Mouse (Mus musculus): ENCODE results near the gene Tnfrsf21. TPM values are rescaled to one million over a fixed set of nuclear protein-coding genes. Genes with fewer than 3 reads are reported as not detected.

The Tnfrsf21 gene
- polyA plus RNA-seq, 1 experiment: 4.1 TPM

DNA sequence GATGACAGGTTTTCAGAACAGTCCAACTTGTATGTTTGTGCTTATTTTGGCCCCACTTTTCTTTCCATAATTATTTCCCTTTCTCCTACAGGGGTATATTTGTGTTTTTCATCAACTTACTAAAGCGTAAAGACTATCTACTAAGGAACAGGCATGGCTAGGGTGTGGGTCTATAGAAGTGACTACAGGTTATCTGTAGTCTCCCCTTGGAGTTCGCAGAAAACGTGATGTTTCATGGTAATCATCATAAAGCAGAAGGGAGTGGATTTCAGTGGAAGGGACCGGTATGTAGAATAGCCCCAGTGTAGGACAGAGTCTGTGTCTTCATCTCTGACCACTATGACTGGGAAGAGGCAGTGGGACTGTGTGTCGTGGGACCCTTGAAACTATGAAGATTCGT lies 8.7 kb downstream of the Tnfrsf21 start:
- TF ChIP-seq POLR2A (IDR thresholded peaks at IDR 0.05; ENCODE audit: control insufficient read depth, low read depth, low read length) (no peak), CTCF (IDR thresholded peaks at IDR 0.05; ENCODE audit: control insufficient read depth, insufficient read depth, insufficient replicate concordance, low read depth, low read length) (no peak)
- Histone ChIP-seq H3K36me3 (ENCODE audit: control insufficient read depth, insufficient read depth, low read length) (no peaks in the 10 kb centered on the region), H3K27ac (ENCODE audit: control insufficient read depth, insufficient read depth, low read depth, low read length) (no peak overlapping the region), H3K4me3 (ENCODE audit: control insufficient read depth, low read depth, low read length) (no peak overlapping the region), H3K4me1 (ENCODE audit: control insufficient read depth, insufficient read depth, low read length) (peaks cover 2% of the 10 kb centered on the region; the same call in 1 of the 2 replicates), H3K27me3 (ENCODE audit: control insufficient read depth, insufficient read depth, low read length) (no peaks in the 10 kb centered on the region)

DNA sequence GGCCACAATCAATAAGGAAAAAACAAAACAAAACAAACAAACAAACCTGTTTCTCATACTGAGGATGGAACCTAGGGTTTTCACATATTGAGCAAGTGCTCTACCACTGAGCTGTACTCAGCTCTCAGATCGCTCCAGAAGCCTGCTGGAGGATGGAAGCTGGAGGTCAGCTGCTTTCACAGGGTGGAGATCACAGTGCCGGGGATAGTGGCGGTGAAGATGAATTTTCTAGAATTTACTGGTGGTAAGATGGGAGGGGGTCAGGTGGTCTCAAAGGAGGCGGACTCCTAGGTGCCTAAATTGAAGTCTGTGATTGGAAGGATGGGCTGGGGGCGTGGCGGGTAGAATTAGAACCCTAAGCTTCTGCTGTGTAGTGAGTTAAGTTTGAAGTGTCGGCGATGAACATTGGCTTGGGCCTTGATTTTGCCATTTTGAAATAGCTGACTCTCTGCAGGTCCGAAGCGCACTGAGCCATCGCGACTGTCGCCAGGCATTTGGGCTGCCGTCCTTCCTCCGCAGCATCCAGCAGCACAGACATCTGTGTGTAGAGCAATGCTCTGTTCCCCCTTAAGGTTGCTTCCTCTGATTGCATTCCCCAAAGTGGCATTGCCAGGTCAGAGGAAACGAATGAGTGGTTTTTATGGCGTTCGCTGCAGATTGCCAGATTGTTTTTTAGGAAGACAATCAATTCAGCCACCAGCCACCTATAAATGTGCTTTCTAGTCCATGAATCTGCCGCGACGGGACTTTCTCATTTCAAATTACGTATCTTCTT lies 9.7 kb downstream of the Tnfrsf21 start:
- no peaks in the 10 kb centered on the region for H3K36me3 ChIP-seq (ENCODE audit: control insufficient read depth, insufficient read depth, low read length)
- H3K27me3 ChIP-seq (ENCODE audit: control insufficient read depth, insufficient read depth, low read length): no peaks in the 10 kb centered on the region
- peaks cover 2% of the 10 kb centered on the region; the same call in 1 of the 2 replicates for H3K4me1 ChIP-seq (ENCODE audit: control insufficient read depth, insufficient read depth, low read length)
- H3K4me3 ChIP-seq (ENCODE audit: control insufficient read depth, low read depth, low read length): no peak overlapping the region
- TF ChIP-seq POLR2A (IDR thresholded peaks at IDR 0.05; ENCODE audit: control insufficient read depth, low read depth, low read length): no peak
- TF ChIP-seq CTCF (IDR thresholded peaks at IDR 0.05; ENCODE audit: control insufficient read depth, insufficient read depth, insufficient replicate concordance, low read depth, low read length): no peak
- no peak overlapping the region for H3K27ac ChIP-seq (ENCODE audit: control insufficient read depth, insufficient read depth, low read depth, low read length)

DNA sequence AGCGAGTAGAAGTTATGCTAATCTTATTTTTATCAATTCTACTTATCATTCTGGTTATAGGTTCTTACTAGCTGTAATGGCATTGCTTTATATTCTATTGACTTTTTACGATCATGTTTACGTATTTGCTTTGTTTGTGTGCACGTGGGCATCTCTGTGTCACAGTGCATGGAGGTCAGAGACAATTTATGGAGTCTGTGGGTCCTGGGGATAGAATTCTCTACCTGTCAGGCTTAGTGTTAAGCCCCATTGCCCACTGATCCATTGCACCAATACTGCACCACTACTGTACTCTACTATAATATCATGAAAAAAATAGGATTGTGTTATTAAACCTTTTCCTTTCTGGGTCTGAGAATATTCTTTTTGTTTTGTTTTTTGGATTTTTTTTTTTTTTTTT lies 10.4 kb downstream of the Tnfrsf21 start:
- no peaks in the 10 kb centered on the region for H3K36me3 ChIP-seq (ENCODE audit: control insufficient read depth, insufficient read depth, low read length)
- H3K4me1 ChIP-seq (ENCODE audit: control insufficient read depth, insufficient read depth, low read length): peaks cover 2% of the 10 kb centered on the region; the same call in 1 of the 2 replicates
- H3K27me3 ChIP-seq (ENCODE audit: control insufficient read depth, insufficient read depth, low read length): no peaks in the 10 kb centered on the region
- H3K27ac ChIP-seq (ENCODE audit: control insufficient read depth, insufficient read depth, low read depth, low read length): no peak overlapping the region
- H3K4me3 ChIP-seq (ENCODE audit: control insufficient read depth, low read depth, low read length): no peak overlapping the region
- TF ChIP-seq CTCF (IDR thresholded peaks at IDR 0.05; ENCODE audit: control insufficient read depth, insufficient read depth, insufficient replicate concordance, low read depth, low read length) (no peak), POLR2A (IDR thresholded peaks at IDR 0.05; ENCODE audit: control insufficient read depth, low read depth, low read length) (no peak)

DNA sequence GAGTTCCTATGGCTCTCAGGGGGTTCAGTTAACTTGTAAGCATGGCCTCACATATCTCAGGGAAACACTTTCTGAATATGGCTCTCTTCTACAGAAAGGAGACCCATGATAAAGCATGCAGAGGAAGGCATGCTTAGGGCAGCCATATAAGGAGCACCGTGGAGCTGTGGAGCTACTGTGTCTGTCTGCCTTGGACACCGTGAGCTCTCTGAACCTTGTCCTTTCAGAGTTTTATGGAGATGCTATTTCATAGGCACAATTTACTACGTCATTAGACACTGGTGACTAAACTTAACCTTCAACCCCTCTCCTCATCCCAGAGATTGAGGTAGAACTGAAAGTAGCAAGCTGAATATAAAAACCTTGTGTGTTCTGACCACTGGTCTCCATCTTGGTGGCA lies 13.2 kb downstream of the Tnfrsf21 start:
- H3K27ac ChIP-seq (ENCODE audit: control insufficient read depth, insufficient read depth, low read depth, low read length): no peak overlapping the region
- TF ChIP-seq CTCF (IDR thresholded peaks at IDR 0.05; ENCODE audit: control insufficient read depth, insufficient read depth, insufficient replicate concordance, low read depth, low read length) (no peak), POLR2A (IDR thresholded peaks at IDR 0.05; ENCODE audit: control insufficient read depth, low read depth, low read length) (no peak)
- no peaks in the 10 kb centered on the region for H3K27me3 ChIP-seq (ENCODE audit: control insufficient read depth, insufficient read depth, low read length)
- peaks cover 2% of the 10 kb centered on the region; the same call in 1 of the 2 replicates for H3K4me1 ChIP-seq (ENCODE audit: control insufficient read depth, insufficient read depth, low read length)
- H3K4me3 ChIP-seq (ENCODE audit: control insufficient read depth, low read depth, low read length): no peak overlapping the region
- no peaks in the 10 kb centered on the region for H3K36me3 ChIP-seq (ENCODE audit: control insufficient read depth, insufficient read depth, low read length)

DNA sequence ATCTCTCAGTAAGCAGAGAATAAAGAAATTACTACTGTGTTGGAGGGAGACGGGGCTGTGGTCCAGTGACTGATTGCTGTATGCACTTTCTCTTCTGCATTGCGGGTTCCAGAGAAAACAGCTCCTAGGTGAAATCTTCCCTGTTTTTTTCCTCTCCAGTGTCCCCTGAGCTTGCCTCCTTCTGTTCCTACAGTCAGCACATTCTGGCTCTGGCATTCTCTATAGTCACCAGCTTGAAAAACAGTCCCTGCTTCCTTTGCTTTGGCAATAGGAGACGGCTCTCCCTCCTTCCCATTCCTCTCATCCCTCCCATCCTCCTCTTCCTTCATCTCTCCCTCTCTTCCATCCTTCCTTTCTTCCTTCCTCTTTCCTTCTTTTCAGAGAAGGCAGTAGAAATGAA lies 13.9 kb downstream of the Tnfrsf21 start:
- Histone ChIP-seq H3K4me3 (ENCODE audit: control insufficient read depth, low read depth, low read length) (no peak overlapping the region), H3K27me3 (ENCODE audit: control insufficient read depth, insufficient read depth, low read length) (no peaks in the 10 kb centered on the region), H3K27ac (ENCODE audit: control insufficient read depth, insufficient read depth, low read depth, low read length) (no peak overlapping the region), H3K4me1 (ENCODE audit: control insufficient read depth, insufficient read depth, low read length) (peaks cover 2% of the 10 kb centered on the region; the same call in 1 of the 2 replicates), H3K36me3 (ENCODE audit: control insufficient read depth, insufficient read depth, low read length) (no peaks in the 10 kb centered on the region)
- TF ChIP-seq POLR2A (IDR thresholded peaks at IDR 0.05; ENCODE audit: control insufficient read depth, low read depth, low read length) (no peak), CTCF (IDR thresholded peaks at IDR 0.05; ENCODE audit: control insufficient read depth, insufficient read depth, insufficient replicate concordance, low read depth, low read length) (no peak)

DNA sequence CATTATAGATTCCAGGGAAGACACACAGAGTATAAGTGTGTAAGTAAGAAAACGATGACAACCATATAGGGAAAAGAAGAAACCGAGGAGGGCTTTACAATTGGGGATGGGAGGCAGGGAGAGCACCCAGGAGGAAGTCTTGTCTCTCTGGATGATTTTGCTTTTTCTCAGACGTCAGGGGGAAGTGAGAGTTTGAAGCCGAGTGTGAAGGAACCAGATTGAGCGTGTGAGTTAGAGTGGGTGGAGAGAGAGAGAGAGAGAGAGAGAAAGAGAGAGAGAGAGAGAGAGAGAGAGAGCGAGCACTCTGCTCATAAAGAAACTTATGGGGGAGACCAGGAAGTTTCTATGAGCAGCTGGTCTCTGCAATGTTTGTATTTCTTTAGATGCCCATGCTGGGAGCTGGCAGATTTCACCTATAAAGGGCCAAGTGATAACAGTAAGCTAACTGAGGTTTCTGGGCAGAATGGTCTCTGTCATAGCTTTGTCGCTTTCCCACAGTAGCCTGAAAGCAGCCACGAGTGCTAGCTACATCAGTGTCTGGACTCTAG lies 16.2 kb downstream of the Tnfrsf21 start:
- Histone ChIP-seq H3K27ac (ENCODE audit: control insufficient read depth, insufficient read depth, low read depth, low read length) (no peak overlapping the region), H3K4me3 (ENCODE audit: control insufficient read depth, low read depth, low read length) (no peak overlapping the region), H3K4me1 (ENCODE audit: control insufficient read depth, insufficient read depth, low read length) (no peaks in the 10 kb centered on the region), H3K27me3 (ENCODE audit: control insufficient read depth, insufficient read depth, low read length) (no peaks in the 10 kb centered on the region), H3K36me3 (ENCODE audit: control insufficient read depth, insufficient read depth, low read length) (no peaks in the 10 kb centered on the region)
- TF ChIP-seq CTCF (IDR thresholded peaks at IDR 0.05; ENCODE audit: control insufficient read depth, insufficient read depth, insufficient replicate concordance, low read depth, low read length): no peak
- TF ChIP-seq POLR2A (IDR thresholded peaks at IDR 0.05; ENCODE audit: control insufficient read depth, low read depth, low read length): no peak

DNA sequence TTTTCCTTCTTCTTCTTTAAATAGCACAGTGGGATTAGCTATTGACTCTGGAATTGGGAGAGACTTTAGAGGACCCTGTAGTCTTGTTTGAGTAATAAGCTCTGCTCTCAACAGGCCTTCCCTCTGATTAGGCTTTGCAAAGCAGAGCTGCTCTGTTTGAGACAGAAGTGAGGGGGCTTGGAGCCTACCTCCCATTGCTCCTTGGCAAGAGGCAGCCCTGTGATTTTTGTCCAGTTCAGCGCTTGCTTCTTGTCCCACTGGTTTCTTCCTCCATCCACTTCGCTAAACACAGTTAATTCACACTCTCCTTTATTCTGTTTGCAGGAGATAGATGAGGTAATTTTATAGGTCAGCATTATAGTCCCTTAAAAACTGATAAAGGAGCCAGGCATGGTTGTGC lies 19.0 kb downstream of the Tnfrsf21 start:
- Histone ChIP-seq H3K4me1 (ENCODE audit: control insufficient read depth, insufficient read depth, low read length) (peaks cover 5% of the 10 kb centered on the region), H3K27ac (ENCODE audit: control insufficient read depth, insufficient read depth, low read depth, low read length) (no peak overlapping the region), H3K27me3 (ENCODE audit: control insufficient read depth, insufficient read depth, low read length) (no peaks in the 10 kb centered on the region), H3K4me3 (ENCODE audit: control insufficient read depth, low read depth, low read length) (no peak overlapping the region), H3K36me3 (ENCODE audit: control insufficient read depth, insufficient read depth, low read length) (no peaks in the 10 kb centered on the region)
- TF ChIP-seq POLR2A (IDR thresholded peaks at IDR 0.05; ENCODE audit: control insufficient read depth, low read depth, low read length) (no peak), CTCF (IDR thresholded peaks at IDR 0.05; ENCODE audit: control insufficient read depth, insufficient read depth, insufficient replicate concordance, low read depth, low read length) (no peak)

All from testis, adult 2 months (tissue).